Mouse (Mus musculus) myocyte (in vitro differentiated cells): ENCODE measurements around the gene Tmed5. TPM values are rescaled to one million over a fixed set of nuclear protein-coding genes. Genes with fewer than 3 reads are reported as not detected.
"Not testable (repeated sequence)": the region's sequence is repeated elsewhere in the genome, so short reads cannot be mapped to it uniquely, and the experiment has no call there.

Experiments
- H3K27me3 ChIP-seq: one replicate; pipeline ENCODE4 v1.6.1; 2011; ENCODE audit not compliant: control insufficient read depth, insufficient read depth, insufficient read length
- H3K36me3 ChIP-seq: one replicate; pipeline ENCODE4 v1.6.1; 2011; ENCODE audit not compliant: control insufficient read depth, insufficient read depth
- H3K4me2 ChIP-seq: one replicate; pipeline ENCODE4 v1.6.1; 2011; ENCODE audit warnings: low read depth, control low read depth
- H3K4me3 ChIP-seq: one replicate; pipeline ENCODE4 v1.5.1; 2011; ENCODE audit warnings: mild to moderate bottlenecking, control low read depth, moderate library complexity
- H3K79me2 ChIP-seq: one replicate; pipeline ENCODE4 v1.6.1; 2011; ENCODE audit not compliant: control insufficient read depth, insufficient read depth
- H3ac ChIP-seq: one replicate; pipeline ENCODE4 v1.6.1; 2011; ENCODE audit not compliant: control insufficient read depth, insufficient read length
- CEBPB ChIP-seq: IDR thresholded peaks from 2 replicates; pipeline ENCODE4 v1.6.1; 2011; ENCODE audit warnings: mild to moderate bottlenecking, moderate library complexity; ENCODE audit not compliant: poor library complexity, insufficient read depth, severe bottlenecking
- E2F4 ChIP-seq: IDR thresholded peaks from one replicate; pipeline ENCODE4 v1.6.1; 2011; ENCODE audit warnings: mild to moderate bottlenecking, control low read depth, moderate library complexity; ENCODE audit not compliant: insufficient read depth
- MAX ChIP-seq: IDR thresholded peaks from one replicate; pipeline ENCODE4 v1.6.1; 2011; ENCODE audit warnings: low read depth, mild to moderate bottlenecking, control low read depth
- MYOD1 ChIP-seq, 3 experiments: IDR thresholded peaks; one replicate each; pipeline ENCODE4 v1.6.1; 2011; ENCODE audit warnings: control low read depth in 2 of 3, low read depth in 2 of 3, mild to moderate bottlenecking in 2 of 3, moderate library complexity in 1 of 3; ENCODE audit not compliant: insufficient read length in 2 of 3, control insufficient read depth in 1 of 3
- MYOG ChIP-seq, 3 experiments: IDR thresholded peaks; one replicate each; pipeline ENCODE4 v1.6.1; 2011; ENCODE audit warnings: control low read depth in 2 of 3, low read depth in 2 of 3, mild to moderate bottlenecking in 2 of 3; ENCODE audit not compliant: insufficient read length in 2 of 3, control insufficient read depth in 1 of 3, insufficient read depth in 1 of 3
- POLR2A ChIP-seq: IDR thresholded peaks from one replicate; pipeline ENCODE4 v1.6.1; 2011; ENCODE audit warnings: low read depth, mild to moderate bottlenecking, control low read depth, moderate library complexity; ENCODE audit not compliant: insufficient read length
- POLR2AphosphoS2 ChIP-seq: IDR thresholded peaks from one replicate; pipeline ENCODE4 v1.6.1; 2011; ENCODE audit warnings: low read depth, control low read depth; ENCODE audit not compliant: insufficient read length
- REST ChIP-seq: IDR thresholded peaks from one replicate; pipeline ENCODE4 v1.6.1; 2011; ENCODE audit warnings: mild to moderate bottlenecking, control low read depth, moderate library complexity; ENCODE audit not compliant: insufficient read depth, insufficient read length
- SRF ChIP-seq: IDR thresholded peaks from one replicate; pipeline ENCODE4 v1.6.1; 2011; ENCODE audit warnings: low read depth; ENCODE audit not compliant: control insufficient read depth, insufficient read length
- TCF12 ChIP-seq: IDR thresholded peaks from one replicate; pipeline ENCODE4 v1.6.1; 2011; ENCODE audit warnings: mild to moderate bottlenecking, control low read depth; ENCODE audit not compliant: poor library complexity, insufficient read depth, severe bottlenecking
- TCF3 ChIP-seq: IDR thresholded peaks from one replicate; pipeline ENCODE4 v1.6.1; 2011; ENCODE audit warnings: low read depth, control low read depth; ENCODE audit not compliant: insufficient read length
- USF1 ChIP-seq: IDR thresholded peaks from one replicate; pipeline ENCODE4 v1.6.1; 2011; ENCODE audit warnings: low read depth, mild to moderate bottlenecking, control low read depth, moderate library complexity
- polyA plus RNA-seq: library from polyadenylated mRNA; unstranded; fragments of >200 nt; fragmentation: generic; extraction: Trizol; gene quantifications from one replicate; pipeline ENCODE4 v1.2.1, GENCODE M21; 2012; ENCODE audit warnings: missing spikeins

Tmed5 gene
- polyA plus RNA-seq, 1 experiment = 8.9 TPM

- no peak overlapping the region for H3ac ChIP-seq
- peaks cover 36% of the 10 kb centered on the region for H3K36me3 ChIP-seq
- no peaks in the 10 kb centered on the region for H3K27me3 ChIP-seq
- no peak overlapping the region for H3K4me2 ChIP-seq
- TF ChIP-seq POLR2A (no peak), MYOD1 (IDR thresholded peaks at IDR 0.05; ENCODE audit: control insufficient read depth in 1 of 3, insufficient read length in 2 of 3, low read depth in 2 of 3) (no peak), E2F4 (no peak), USF1 (no peak), CEBPB (no peak), TCF12 (no peak), REST (no peak), SRF (no peak), TCF3 (no peak), MYOG (IDR thresholded peaks at IDR 0.05; ENCODE audit: control insufficient read depth in 1 of 3, insufficient read depth in 1 of 3, insufficient read length in 2 of 3, low read depth in 2 of 3) (no peak), POLR2AphosphoS2 (no peak), MAX (no peak)
- H3K4me3 ChIP-seq = no peak overlapping the region
- H3K79me2 ChIP-seq = no peaks in the 10 kb centered on the region
These were observed 34.7 kb downstream of the Tmed5 start for GRCm38 (mm10) chr5:108097676-108098075.

- H3K27me3 ChIP-seq, H3K4me3 ChIP-seq, H3K79me2 ChIP-seq, H3K4me2 ChIP-seq, H3ac ChIP-seq: not testable (repeated sequence)
- H3K36me3 ChIP-seq = peaks cover 39% of the 10 kb centered on the region
These were observed 39.7 kb downstream of the Tmed5 start for GRCm38 (mm10) chr5:108092731-108093130.

DNA sequence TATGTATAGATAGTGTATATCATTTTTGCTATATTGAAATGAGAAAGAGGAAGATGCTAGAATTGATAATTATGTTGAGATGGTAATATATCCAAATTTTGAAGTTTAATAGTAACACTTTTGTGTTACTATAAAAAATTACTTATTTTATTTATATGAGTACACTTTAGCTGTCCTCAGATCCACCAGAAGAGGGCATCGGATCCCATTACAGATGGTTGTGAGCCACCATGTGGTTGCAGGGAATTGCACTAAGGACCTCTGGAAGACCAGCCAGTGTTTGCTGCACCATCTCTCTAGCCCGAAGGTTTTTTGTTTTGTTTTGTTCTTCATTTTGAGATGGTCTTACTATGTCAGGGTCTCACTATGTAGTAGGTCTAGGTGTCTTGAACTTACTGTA is 47.0 kb downstream of the Tmed5 start:
- no peak overlapping the region for H3K4me2 ChIP-seq
- H3K36me3 ChIP-seq = peaks cover 39% of the 10 kb centered on the region
- TF ChIP-seq MYOD1 (IDR thresholded peaks at IDR 0.05; ENCODE audit: control insufficient read depth in 1 of 3, insufficient read length in 2 of 3, low read depth in 2 of 3) (no peak), E2F4 (no peak), TCF3 (no peak), MYOG (IDR thresholded peaks at IDR 0.05; ENCODE audit: control insufficient read depth in 1 of 3, insufficient read depth in 1 of 3, insufficient read length in 2 of 3, low read depth in 2 of 3) (no peak), MAX (no peak), REST (no peak), USF1 (no peak), CEBPB (no peak), POLR2AphosphoS2 (no peak), POLR2A (no peak), TCF12 (no peak), SRF (no peak)
- H3K79me2 ChIP-seq = peaks cover 11% of the 10 kb centered on the region
- H3ac ChIP-seq = no peak overlapping the region
- H3K27me3 ChIP-seq = no peaks in the 10 kb centered on the region
- H3K4me3 ChIP-seq = no peak overlapping the region

GRCm38 (mm10) chr5:108082380-108082779 is 50.0 kb downstream of the Tmed5 start:
- Histone ChIP-seq H3ac (no peak overlapping the region), H3K36me3 (peaks cover 26% of the 10 kb centered on the region), H3K27me3 (no peaks in the 10 kb centered on the region), H3K79me2 (peaks cover 32% of the 10 kb centered on the region), H3K4me3 (no peak overlapping the region), H3K4me2 (no peak overlapping the region)
- TF ChIP-seq MYOG (IDR thresholded peaks at IDR 0.05; ENCODE audit: control insufficient read depth in 1 of 3, insufficient read depth in 1 of 3, insufficient read length in 2 of 3, low read depth in 2 of 3) = no peak
- TF ChIP-seq TCF12 = no peak
- TF ChIP-seq CEBPB = no peak
- TF ChIP-seq MAX = no peak
- TF ChIP-seq POLR2AphosphoS2 = no peak
- TF ChIP-seq E2F4 = no peak
- TF ChIP-seq SRF = no peak
- no peak for TF ChIP-seq REST
- TF ChIP-seq MYOD1 (IDR thresholded peaks at IDR 0.05; ENCODE audit: control insufficient read depth in 1 of 3, insufficient read length in 2 of 3, low read depth in 2 of 3) = no peak
- TF ChIP-seq POLR2A = no peak
- TF ChIP-seq USF1 = no peak
- no peak for TF ChIP-seq TCF3

DNA sequence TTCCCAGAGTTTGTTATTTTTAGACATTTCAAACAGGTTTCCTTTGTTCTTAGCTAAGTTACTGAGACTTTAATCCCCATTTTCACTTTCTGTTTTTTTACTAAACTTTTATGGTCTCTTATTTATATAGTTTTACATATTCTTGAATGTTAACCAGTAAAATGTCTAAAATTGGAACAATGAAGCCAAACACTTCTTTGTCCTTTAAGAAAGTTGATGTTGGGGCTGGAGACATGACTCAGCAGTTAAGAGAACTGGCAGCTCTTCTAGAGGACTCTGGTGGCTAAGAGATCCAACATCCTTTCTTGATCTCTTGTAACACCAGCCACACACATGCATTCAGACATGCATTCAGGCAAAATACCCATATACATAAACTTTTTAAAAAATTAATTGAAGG is 52.8 kb downstream of the Tmed5 start:
- H3K36me3 ChIP-seq = peaks cover 10% of the 10 kb centered on the region
- no peak overlapping the region for H3ac ChIP-seq
- TF ChIP-seq REST (no peak), E2F4 (no peak), POLR2A (no peak), MAX (no peak), USF1 (no peak), MYOG (IDR thresholded peaks at IDR 0.05; ENCODE audit: control insufficient read depth in 1 of 3, insufficient read depth in 1 of 3, insufficient read length in 2 of 3, low read depth in 2 of 3) (no peak), CEBPB (no peak), POLR2AphosphoS2 (no peak), TCF12 (no peak), SRF (no peak), MYOD1 (IDR thresholded peaks at IDR 0.05; ENCODE audit: control insufficient read depth in 1 of 3, insufficient read length in 2 of 3, low read depth in 2 of 3) (no peak), TCF3 (no peak)
- H3K27me3 ChIP-seq = no peaks in the 10 kb centered on the region
- peak overlapping the region; percentile 13 for H3K4me2 ChIP-seq
- no peak overlapping the region for H3K4me3 ChIP-seq
- H3K79me2 ChIP-seq = peaks cover 60% of the 10 kb centered on the region
